Mouse (Mus musculus): Measurements from ENCODE around the gene Rgs6. TPM values are rescaled to one million over a fixed set of nuclear protein-coding genes. Genes with fewer than 3 reads are reported as not detected.
A peak's percentile ranks its signal among the peaks of the same experiment; 100 is the strongest.

Gene Rgs6
- total RNA-seq, 2 experiments from 2014 or later: 1.4 to 2.9 TPM

DNA sequence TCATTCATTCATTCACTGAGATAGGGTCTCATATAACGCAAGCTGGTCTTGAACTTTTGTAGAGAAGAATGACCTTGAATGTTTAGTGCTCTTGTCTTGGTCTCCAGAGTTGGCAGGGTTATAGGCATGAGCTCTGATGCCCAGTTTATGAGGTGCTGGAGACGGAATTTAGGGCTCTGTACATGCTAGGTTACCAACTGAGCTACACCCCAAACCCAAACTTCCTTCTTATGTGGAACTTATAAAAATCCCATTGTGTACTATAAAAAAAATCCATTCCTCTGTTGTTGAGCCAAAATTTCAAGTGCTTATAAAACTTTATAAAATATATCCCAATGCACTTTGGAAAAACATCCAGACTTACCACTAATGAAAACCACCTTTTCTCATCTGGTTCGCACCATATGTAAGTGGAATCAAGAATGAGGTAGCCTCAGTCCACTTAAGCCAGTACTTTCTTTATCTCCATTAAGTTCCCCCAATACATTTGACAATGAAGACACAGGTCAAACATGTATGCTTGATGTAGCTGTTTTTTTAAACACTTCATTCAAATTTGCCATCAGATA lies 260.3 kb downstream of the Rgs6 start:
- no peak for DNase-seq (ENCODE audit: low spot score in 2 of 2)

DNA sequence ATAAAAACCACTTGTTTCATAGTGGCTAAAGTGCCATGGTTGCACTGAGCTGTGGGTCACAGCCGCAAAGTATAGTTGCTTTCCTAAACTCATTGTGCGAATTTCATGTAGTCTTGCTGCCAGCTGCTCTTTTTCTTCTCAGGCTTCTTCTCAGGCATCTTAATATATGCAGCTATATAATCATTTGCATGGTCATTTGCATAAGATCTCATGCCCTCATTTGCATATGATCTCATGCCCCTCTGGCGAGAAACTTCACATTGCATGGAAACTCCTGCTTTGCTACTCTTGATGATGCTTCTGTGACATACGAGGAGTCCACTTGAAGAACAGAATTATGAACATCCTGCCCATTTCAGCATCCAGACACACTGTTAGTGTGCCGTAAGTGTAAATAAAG lies 266.8 kb downstream of the Rgs6 start:
- DNase-seq (ENCODE audit: low spot score in 2 of 2): no peak

GRCm38 (mm10) chr12:82855333-82856107 lies 267.4 kb downstream of the Rgs6 start:
- DNase-seq (ENCODE audit: low spot score in 2 of 2): no peak

GRCm38 (mm10) chr12:82865686-82866085 lies 277.6 kb downstream of the Rgs6 start:
- no peak for DNase-seq (ENCODE audit: low spot score in 2 of 2)

DNA sequence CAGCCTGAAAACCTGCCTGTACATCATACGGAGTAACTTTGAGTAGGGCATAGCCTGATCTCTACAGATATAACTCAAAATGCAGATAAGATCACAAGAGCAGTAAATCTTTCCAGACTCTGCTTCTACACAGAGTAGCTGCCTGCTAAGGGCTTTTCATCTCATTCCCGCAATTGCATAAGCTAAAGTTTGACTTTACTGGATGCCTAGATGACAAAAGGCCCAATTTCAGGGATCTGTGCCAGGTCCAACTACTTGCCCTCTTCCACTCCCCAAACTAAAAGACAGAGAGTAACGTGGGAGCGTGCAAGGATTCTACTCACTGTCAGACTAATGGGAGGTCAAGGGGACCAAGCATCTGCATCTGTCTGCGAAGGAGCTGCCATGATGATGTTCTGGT lies 292.6 kb downstream of the Rgs6 start:
- no peak for DNase-seq (ENCODE audit: low spot score in 2 of 2)

GRCm38 (mm10) chr12:82883079-82883478 lies 295.0 kb downstream of the Rgs6 start:
- DNase-seq (ENCODE audit: low spot score in 2 of 2): no peak

DNA sequence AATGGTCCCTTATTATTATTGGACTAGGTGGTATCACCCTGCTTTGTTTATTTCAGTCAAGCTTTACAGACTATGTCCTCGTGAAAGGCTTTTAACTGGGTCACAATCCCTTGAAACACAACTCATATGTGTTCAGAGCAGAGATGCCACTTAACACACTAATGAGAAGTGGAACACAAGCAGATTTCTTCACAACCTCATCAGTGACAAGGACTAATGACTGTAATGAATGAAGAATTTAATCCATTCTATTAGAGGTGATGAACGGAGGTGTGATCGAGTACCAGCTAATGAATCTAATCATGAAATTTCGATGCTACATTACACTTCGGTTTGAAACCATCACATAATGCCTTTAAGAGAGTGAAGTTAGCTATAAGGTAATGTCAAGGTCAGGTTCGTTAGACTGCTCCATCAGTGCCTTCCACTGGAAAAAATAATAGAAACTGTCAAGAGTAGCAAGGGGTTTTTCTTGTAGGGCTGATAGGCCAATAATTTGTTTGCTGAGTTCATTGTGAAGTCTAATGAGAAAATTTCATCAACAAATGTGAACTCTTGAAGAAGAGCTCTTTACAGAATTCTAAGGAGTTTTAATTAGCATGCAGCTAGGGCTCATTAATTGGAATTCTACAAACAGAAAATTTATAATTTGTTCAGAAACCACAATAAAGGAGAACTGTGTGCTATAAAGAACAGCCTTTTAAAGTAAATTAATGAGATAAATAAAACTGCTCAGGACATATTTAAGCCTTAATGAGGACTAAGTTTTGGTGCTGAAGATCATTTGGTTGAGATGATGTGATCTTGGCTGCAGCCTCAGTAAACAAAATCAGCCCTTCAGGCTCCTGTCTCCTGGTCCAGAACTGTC lies 307.1 kb downstream of the Rgs6 start:
- DNase-seq (ENCODE audit: low spot score in 2 of 2): no peak

DNA sequence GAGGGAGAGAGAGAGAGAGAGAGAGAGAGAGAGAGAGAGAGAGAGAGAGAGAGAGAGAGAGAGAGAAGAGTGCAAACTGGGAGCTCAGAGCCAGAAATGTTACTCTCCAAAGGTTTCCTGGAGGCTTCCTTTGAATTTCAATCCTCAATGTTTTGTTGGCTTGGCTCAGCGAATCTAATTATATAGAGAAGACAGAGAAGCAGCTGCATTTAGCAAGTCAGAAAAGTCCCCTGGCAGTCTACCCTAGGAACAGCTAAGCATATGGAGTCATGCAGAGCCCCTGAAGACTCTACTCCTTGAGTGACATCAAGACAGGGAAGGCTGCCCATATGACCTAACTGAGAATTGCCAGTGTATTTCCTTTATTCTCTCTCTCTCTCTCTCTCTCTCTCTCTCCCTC lies 317.7 kb downstream of the Rgs6 start:
- no peak for DNase-seq (ENCODE audit: low spot score in 2 of 2)

GRCm38 (mm10) chr12:82910846-82911245 lies 322.8 kb downstream of the Rgs6 start:
- DNase-seq (ENCODE audit: low spot score in 2 of 2): no peak

DNA sequence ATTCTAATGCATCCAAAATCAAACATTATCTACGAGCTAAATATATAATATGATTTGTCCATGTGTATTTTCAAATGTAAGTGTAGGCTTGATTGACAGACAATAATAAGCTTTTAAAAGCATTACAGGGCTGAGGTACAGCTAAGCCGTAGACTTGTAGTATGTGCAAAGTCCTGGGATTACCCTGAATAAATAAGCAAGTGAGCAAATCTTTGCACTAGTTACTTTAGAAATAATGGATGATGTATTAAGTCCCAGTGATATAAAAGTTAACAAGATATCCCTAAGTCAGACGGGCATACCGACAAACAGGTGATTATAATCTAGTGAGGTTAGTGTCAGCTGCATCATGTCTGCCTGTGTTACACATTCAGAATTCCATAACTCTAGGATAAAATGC lies 326.0 kb downstream of the Rgs6 start:
- DNase-seq (ENCODE audit: low spot score in 2 of 2): no peak

GRCm38 (mm10) chr12:82920146-82920545 lies 332.1 kb downstream of the Rgs6 start:
- DNase-seq (ENCODE audit: low spot score in 2 of 2): no peak

GRCm38 (mm10) chr12:82921287-82922015 lies 333.4 kb downstream of the Rgs6 start:
- DNase-seq (ENCODE audit: low spot score in 2 of 2): no peak

- no peak for DNase-seq (ENCODE audit: low spot score in 2 of 2)
Observed at GRCm38 (mm10) chr12:82922856-82923506, 334.9 kb downstream of the Rgs6 start.

GRCm38 (mm10) chr12:82932706-82933461 lies 344.8 kb downstream of the Rgs6 start:
- no peak for DNase-seq (ENCODE audit: low spot score in 2 of 2)

GRCm38 (mm10) chr12:82935121-82935762 lies 347.1 kb downstream of the Rgs6 start:
- DNase-seq (ENCODE audit: low spot score in 2 of 2): no peak

GRCm38 (mm10) chr12:82935767-82936166 lies 347.7 kb downstream of the Rgs6 start:
- DNase-seq (ENCODE audit: low spot score in 2 of 2): no peak

GRCm38 (mm10) chr12:82940461-82940860 lies 352.4 kb downstream of the Rgs6 start:
- no peak for DNase-seq (ENCODE audit: low spot score in 2 of 2)

- peak; percentile 24 to 60 for DNase-seq (ENCODE audit: low spot score in 2 of 2)
Observed at GRCm38 (mm10) chr12:82946507-82946906, 358.4 kb downstream of the Rgs6 start.

DNA sequence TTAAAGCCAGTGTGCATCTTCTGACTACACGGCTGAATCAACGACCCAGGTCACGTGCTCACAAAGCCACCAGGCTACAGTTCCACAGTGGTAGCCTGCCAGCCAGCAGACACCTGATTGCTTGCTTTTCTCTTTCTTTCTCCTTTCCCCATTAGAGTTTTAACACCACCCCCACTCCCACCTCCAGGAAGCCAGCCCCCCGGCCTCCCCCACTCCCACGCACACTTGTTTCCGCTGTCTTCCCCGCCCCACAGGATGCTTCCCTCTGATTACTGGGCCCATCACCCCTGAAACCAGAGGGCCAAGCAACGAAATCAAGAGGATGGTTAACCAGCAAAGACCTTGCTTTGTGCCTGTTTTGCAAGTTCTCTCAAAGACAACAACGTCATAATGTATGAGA lies 373.0 kb downstream of the Rgs6 start:
- no peak for DNase-seq (ENCODE audit: low spot score in 2 of 2)

DNA sequence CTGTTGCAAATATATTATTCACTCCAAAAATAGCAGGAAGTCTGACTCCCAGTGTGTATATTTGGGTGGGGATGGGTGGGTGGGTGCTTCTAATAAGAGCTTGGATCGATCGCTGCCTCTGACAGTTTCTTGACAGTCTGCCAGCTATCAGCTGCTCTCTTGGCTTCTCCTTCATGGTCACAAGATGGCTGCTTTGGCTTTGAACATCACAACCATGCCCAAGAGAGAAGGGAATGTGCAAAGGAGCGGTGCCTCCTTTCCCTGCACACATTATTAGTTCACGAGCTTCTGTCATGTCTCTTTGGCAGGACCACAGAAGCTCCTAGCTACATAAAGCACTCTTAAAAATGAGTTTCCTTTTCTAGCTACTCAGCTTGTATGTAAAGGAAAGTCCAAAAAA lies 373.8 kb downstream of the Rgs6 start:
- no peak for DNase-seq (ENCODE audit: low spot score in 2 of 2)
